Mouse (Mus musculus) heart, embryonic 15.5 days (tissue): ENCODE measurements around the gene Cacna1i. TPM values are rescaled to one million over a fixed set of nuclear protein-coding genes. Genes with fewer than 3 reads are reported as not detected.

Experiments used
- ATAC-seq: fragments of 200-750 bp; cut with Nextera tagmentation; replicated peaks from 2 replicates; pipeline ENCODE4 v1.8.0; 2017; ENCODE audit warnings: low read depth, moderate TSS enrichment; ENCODE audit not compliant: insufficient number of reproducible peaks, insufficient read depth, low FRiP score
- H3K27ac ChIP-seq: fragments of 300-500 bp; sonication (generic); 2 replicates; pipeline ENCODE4 v1.5.1; 2015; ENCODE audit warnings: mild to moderate bottlenecking, inconsistent platforms
- H3K27me3 ChIP-seq: fragments of 300-500 bp; sonication (generic); 2 replicates; pipeline ENCODE4 v1.6.1; 2015; ENCODE audit warnings: inconsistent platforms
- H3K36me3 ChIP-seq: fragments of 300-500 bp; sonication (generic); 2 replicates; pipeline ENCODE4 v1.6.1; 2015; ENCODE audit warnings: mild to moderate bottlenecking, inconsistent platforms
- H3K4me1 ChIP-seq: fragments of 300-500 bp; sonication (generic); replicated peaks from 2 replicates; pipeline ENCODE4 v1.6.1; 2015; ENCODE audit warnings: inconsistent platforms
- H3K4me2 ChIP-seq: fragments of 300-500 bp; sonication (generic); 2 replicates; pipeline ENCODE4 v1.6.1; 2015; ENCODE audit warnings: inconsistent platforms, mild to moderate bottlenecking, moderate library complexity
- H3K4me3 ChIP-seq: fragments of 300-500 bp; sonication (generic); 2 replicates; pipeline ENCODE4 v1.5.1; 2015; ENCODE audit warnings: mild to moderate bottlenecking, inconsistent platforms
- H3K9ac ChIP-seq: fragments of 300-500 bp; sonication (generic); 2 replicates; pipeline ENCODE4 v1.6.1; 2015; ENCODE audit warnings: mild to moderate bottlenecking, inconsistent platforms
- H3K9me3 ChIP-seq: fragments of 300-500 bp; sonication (generic); replicated peaks from 2 replicates; pipeline ENCODE4 v1.6.1; 2016; ENCODE audit warnings: inconsistent platforms
- WGBS: fragments of 180-500 bp; shearing (Covaris S2); methylation state at CpG from one replicate; pipeline ENCODE4 v1.1.7; 2015; ENCODE audit warnings: mixed read lengths; 5-methylcytosine and 5-hydroxymethylcytosine counted together
- polyA plus RNA-seq: library from polyadenylated mRNA; unstranded; fragments of >200 nt; fragmentation: Nextera tagmentation; extraction: Ambion mirVana; gene quantifications from 2 replicates; pipeline ENCODE4 v1.2.1, GENCODE M21; 2015

Gene Cacna1i
- polyA plus RNA-seq, 1 experiment from 2014 or later: not detected

- Histone ChIP-seq H3K9ac (no peak overlapping the region), H3K36me3 (no peaks in the 10 kb centered on the region), H3K4me1 (no peaks in the 10 kb centered on the region), H3K27me3 (peaks cover 23% of the 10 kb centered on the region; the same call in 1 of the 2 replicates), H3K4me3 (no peak overlapping the region), H3K27ac (no peak overlapping the region), H3K9me3 (no peaks in the 10 kb centered on the region), H3K4me2 (no peak overlapping the region)
- no peak for ATAC-seq
- WGBS: 56% methylated on average over 7 of the region's 7 CpGs
These were observed 48.2 kb downstream of the Cacna1i start for GRCm38 (mm10) chr15:80335196-80335595.

DNA sequence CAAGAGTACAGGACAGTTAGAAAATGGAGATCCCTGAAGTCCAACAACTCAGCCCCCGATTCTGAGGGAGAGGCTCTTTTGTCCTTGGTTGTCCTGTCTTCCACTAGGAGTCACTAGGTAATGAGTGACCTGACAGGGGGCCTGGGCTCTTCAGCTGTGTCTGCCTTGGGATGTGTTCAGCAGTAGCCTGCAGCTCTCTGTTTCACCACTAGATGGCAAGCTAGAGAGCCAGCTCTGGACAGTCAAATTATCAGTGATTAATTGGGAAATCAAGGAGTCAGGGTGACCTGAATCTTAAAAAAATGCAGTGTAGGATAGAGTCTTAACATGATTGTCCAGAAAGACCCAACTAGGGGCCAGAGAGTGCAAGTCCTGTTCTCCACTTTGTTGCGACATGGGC is 53.3 kb downstream of the Cacna1i start:
- Histone ChIP-seq H3K4me1 (peaks cover 6% of the 10 kb centered on the region), H3K27me3 (peaks cover 4% of the 10 kb centered on the region; the same call in 1 of the 2 replicates), H3K4me3 (no peak overlapping the region), H3K27ac (no peak overlapping the region), H3K36me3 (no peaks in the 10 kb centered on the region), H3K9ac (no peak overlapping the region), H3K9me3 (no peaks in the 10 kb centered on the region), H3K4me2 (no peak overlapping the region)
- no peak for ATAC-seq
- 78% methylated on average over 2 of the region's 2 CpGs for WGBS

GRCm38 (mm10) chr15:80342394-80342793 is 55.4 kb downstream of the Cacna1i start:
- no peak overlapping the region for H3K27ac ChIP-seq
- no peak overlapping the region for H3K9ac ChIP-seq
- ATAC-seq: no peak
- peaks cover 6% of the 10 kb centered on the region for H3K4me1 ChIP-seq
- H3K9me3 ChIP-seq: no peaks in the 10 kb centered on the region
- H3K4me3 ChIP-seq: no peak overlapping the region
- no peaks in the 10 kb centered on the region for H3K36me3 ChIP-seq
- no peak overlapping the region for H3K4me2 ChIP-seq
- no peaks in the 10 kb centered on the region for H3K27me3 ChIP-seq
- WGBS: 71% methylated on average over 4 of the region's 4 CpGs

DNA sequence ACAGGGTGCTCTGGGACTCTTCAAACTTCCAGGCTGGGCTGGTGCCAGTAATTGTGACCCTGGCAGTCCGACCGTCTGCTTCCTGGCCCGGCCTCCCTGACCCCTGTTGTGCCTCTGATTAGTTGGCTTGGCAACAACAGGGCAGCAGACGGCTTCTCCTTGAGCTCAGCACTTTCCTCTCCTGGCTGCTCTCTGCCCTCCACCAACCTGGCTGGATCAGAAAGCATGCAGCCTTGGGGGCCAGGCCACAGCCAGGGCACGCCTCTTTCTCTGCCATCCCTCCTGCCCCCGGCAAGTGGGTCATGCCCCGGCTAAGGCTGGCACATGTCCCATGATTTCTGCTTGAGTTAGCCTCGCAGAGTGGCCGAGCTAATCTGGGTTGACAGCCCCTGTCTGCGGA is 56.0 kb downstream of the Cacna1i start:
- H3K4me1 ChIP-seq: peaks cover 6% of the 10 kb centered on the region
- H3K9ac ChIP-seq: no peak overlapping the region
- H3K27me3 ChIP-seq: no peaks in the 10 kb centered on the region
- no peak overlapping the region for H3K27ac ChIP-seq
- no peaks in the 10 kb centered on the region for H3K9me3 ChIP-seq
- no peak overlapping the region for H3K4me2 ChIP-seq
- H3K4me3 ChIP-seq: no peak overlapping the region
- no peak for ATAC-seq
- WGBS: 34% methylated on average over 10 of the region's 10 CpGs
- H3K36me3 ChIP-seq: no peaks in the 10 kb centered on the region

- no peaks in the 10 kb centered on the region for H3K9me3 ChIP-seq
- no peak overlapping the region for H3K4me2 ChIP-seq
- no peak overlapping the region for H3K27ac ChIP-seq
- no peak overlapping the region for H3K9ac ChIP-seq
- peaks cover 6% of the 10 kb centered on the region for H3K4me1 ChIP-seq
- H3K36me3 ChIP-seq: no peaks in the 10 kb centered on the region
- 92% methylated on average over 5 of the region's 5 CpGs for WGBS
- H3K27me3 ChIP-seq: no peaks in the 10 kb centered on the region
- ATAC-seq: no peak
- H3K4me3 ChIP-seq: no peak overlapping the region
These were observed 56.7 kb downstream of the Cacna1i start for GRCm38 (mm10) chr15:80343731-80344130.

- Histone ChIP-seq H3K27ac (no peak overlapping the region), H3K4me1 (peaks cover 6% of the 10 kb centered on the region), H3K9me3 (no peaks in the 10 kb centered on the region), H3K36me3 (no peaks in the 10 kb centered on the region), H3K27me3 (no peaks in the 10 kb centered on the region), H3K9ac (no peak overlapping the region), H3K4me2 (no peak overlapping the region), H3K4me3 (no peak overlapping the region)
- 70% methylated on average over 7 of the region's 7 CpGs for WGBS
- no peak for ATAC-seq
These were observed 59.5 kb downstream of the Cacna1i start for GRCm38 (mm10) chr15:80346510-80346909.

GRCm38 (mm10) chr15:80350431-80350830 is 63.4 kb downstream of the Cacna1i start:
- no peak overlapping the region for H3K4me3 ChIP-seq
- no peaks in the 10 kb centered on the region for H3K27me3 ChIP-seq
- H3K4me2 ChIP-seq: no peak overlapping the region
- H3K9me3 ChIP-seq: no peaks in the 10 kb centered on the region
- H3K36me3 ChIP-seq: no peaks in the 10 kb centered on the region
- no peaks in the 10 kb centered on the region for H3K4me1 ChIP-seq
- no peak for ATAC-seq
- WGBS: 59% methylated on average over 5 of the region's 5 CpGs
- H3K27ac ChIP-seq: no peak overlapping the region
- H3K9ac ChIP-seq: no peak overlapping the region

- 85% methylated on average over 19 of the region's 19 CpGs for WGBS
These were observed 71.8 kb downstream of the Cacna1i start for GRCm38 (mm10) chr15:80358798-80359197.

DNA sequence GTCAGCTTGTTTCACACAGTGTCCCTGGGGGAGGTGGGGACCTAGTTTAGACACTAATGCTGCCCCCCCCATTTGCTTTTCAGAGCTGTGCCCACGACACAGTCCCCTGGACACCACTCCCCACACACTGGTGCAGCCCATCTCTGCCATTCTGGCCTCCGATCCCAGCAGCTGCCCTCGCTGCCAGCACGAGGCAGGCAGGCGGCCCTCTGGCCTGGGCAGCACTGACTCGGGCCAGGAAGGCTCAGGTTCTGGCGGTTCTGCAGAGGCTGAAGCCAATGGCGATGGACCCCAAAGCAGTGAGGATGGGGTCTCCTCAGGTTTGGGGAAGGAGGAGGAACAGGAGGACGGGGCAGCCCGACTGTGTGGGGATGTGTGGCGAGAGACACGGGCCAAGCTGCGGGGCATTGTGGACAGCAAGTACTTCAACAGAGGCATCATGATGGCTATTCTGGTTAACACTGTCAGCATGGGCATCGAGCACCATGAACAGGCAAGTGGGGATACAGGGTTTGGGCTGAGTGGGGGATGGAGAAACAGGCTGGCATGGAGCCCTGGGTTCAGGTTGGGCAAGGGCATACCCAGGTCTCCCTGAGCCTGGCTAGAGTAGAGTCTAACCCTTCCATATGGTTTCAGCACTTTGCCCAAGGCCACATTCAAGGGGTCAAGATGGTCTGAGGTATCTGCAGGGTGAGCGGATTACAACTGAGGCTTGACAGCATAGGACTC is 74.9 kb downstream of the Cacna1i start:
- Histone ChIP-seq H3K4me3 (no peak overlapping the region), H3K4me1 (peaks cover 12% of the 10 kb centered on the region), H3K9me3 (no peaks in the 10 kb centered on the region), H3K27me3 (peaks cover 18% of the 10 kb centered on the region), H3K9ac (no peak overlapping the region), H3K27ac (no peak overlapping the region), H3K36me3 (no peaks in the 10 kb centered on the region), H3K4me2 (no peak overlapping the region)
- 91% methylated on average over 15 of the region's 15 CpGs for WGBS
- ATAC-seq: no peak

More at GRCm38 (mm10) chr15:80358798-80359197, 71.8 kb downstream of the Cacna1i start:
- Histone ChIP-seq H3K9ac (no peak overlapping the region), H3K9me3 (no peaks in the 10 kb centered on the region), H3K27ac (no peak overlapping the region), H3K4me3 (no peak overlapping the region), H3K36me3 (no peaks in the 10 kb centered on the region), H3K4me1 (peaks cover 2% of the 10 kb centered on the region; the same call in 1 of the 2 replicates), H3K4me2 (no peak overlapping the region), H3K27me3 (0 out of 2 replicates have a peak, but pooled peaks cover 3% of the 10 kb centered on the region)
- ATAC-seq: no peak

GRCm38 (mm10) chr15:80362509-80363172 is 75.6 kb downstream of the Cacna1i start:
- no peak overlapping the region for H3K4me3 ChIP-seq
- no peak for ATAC-seq
- 73% methylated on average over 8 of the region's 8 CpGs for WGBS
- H3K4me2 ChIP-seq: no peak overlapping the region
- no peak overlapping the region for H3K27ac ChIP-seq
- peaks cover 25% of the 10 kb centered on the region for H3K27me3 ChIP-seq
- no peaks in the 10 kb centered on the region for H3K36me3 ChIP-seq
- H3K4me1 ChIP-seq: peaks cover 14% of the 10 kb centered on the region
- H3K9ac ChIP-seq: no peak overlapping the region
- no peaks in the 10 kb centered on the region for H3K9me3 ChIP-seq

DNA sequence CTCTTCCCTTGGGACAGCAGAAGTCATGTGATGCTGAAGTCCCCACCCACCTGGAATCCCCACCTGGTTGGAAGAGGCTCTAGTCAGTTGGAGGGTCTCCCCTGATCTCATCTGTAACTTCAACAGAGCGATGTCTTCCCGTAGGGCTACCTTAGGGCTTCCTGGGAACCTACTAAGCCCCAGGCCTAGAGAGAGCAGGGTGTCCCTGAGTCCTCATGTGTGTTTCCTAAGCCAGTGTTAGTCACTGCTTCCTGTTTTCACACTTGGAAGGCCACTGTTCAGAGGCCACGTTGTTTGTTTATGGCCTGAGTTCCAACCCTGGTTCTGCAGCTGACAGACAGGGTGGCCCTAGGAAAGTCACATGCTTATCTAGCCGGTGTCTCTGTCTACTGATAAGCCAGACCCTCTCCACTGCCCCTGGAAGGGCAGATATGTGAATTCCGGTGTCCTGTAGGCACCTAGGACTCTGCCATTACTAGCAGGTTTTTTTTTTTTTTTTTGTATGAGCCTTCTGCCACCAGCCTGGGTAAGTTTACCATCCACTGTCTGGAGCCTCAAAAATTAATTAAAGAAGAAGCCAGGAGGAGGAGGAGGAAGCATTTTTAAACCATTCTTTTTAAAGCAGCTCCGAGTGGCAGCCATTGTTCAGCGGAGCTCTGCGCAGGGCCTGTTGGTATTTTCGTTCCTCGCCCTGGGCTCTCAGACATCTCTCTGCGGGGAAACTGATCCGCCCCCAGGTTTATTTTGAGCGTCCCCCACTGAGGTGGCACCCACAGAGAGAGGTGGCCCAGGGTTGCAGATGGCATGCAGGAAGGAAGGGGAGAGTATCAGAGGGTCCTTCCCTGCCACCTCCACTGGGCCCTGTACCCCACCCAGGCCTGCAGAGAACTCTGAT is 77.0 kb downstream of the Cacna1i start:
- no peak overlapping the region for H3K9ac ChIP-seq
- 42% methylated on average over 13 of the region's 13 CpGs for WGBS
- peaks cover 14% of the 10 kb centered on the region for H3K4me1 ChIP-seq
- H3K27me3 ChIP-seq: peaks cover 26% of the 10 kb centered on the region
- no peak overlapping the region for H3K4me2 ChIP-seq
- no peaks in the 10 kb centered on the region for H3K9me3 ChIP-seq
- H3K27ac ChIP-seq: no peak overlapping the region
- no peak overlapping the region for H3K4me3 ChIP-seq
- no peak for ATAC-seq
- H3K36me3 ChIP-seq: no peaks in the 10 kb centered on the region
